Mouse (Mus musculus) CD4-positive helper T cell, adult 2 months (primary cell): ENCODE data around the gene Cpd.
"Not testable (repeated sequence)": the region's sequence is repeated elsewhere in the genome, so short reads cannot be mapped to it uniquely, and the experiment has no call there.

ENCODE experiments used
- DNase-seq: peaks from one replicate; pipeline ENCODE4 v3.0.0-alpha.2; 2012; ENCODE audit warnings: low read depth, missing footprints, low spot score

Gene Cpd

DNA sequence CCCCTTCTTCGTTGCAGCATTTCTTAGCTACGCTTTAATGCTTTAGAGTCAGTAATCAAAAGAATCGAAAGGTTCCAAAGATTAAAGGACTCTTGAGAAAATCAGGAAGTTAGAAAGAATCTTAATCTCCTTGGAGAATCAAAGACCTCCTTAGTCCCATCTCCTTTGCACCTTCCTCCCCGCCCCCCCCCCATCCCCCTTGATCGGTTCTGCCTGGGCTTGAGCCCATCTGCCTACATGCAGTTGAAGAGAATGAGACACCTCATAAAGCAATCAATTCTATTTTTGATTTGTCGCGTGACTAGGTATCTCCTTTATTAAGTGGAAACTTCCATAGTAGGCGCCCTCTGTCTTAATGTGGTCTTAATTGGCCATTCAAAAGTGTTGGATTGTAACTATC, 536 bp upstream of the Cpd start:
- DNase-seq, result peak; percentile 17

DNA sequence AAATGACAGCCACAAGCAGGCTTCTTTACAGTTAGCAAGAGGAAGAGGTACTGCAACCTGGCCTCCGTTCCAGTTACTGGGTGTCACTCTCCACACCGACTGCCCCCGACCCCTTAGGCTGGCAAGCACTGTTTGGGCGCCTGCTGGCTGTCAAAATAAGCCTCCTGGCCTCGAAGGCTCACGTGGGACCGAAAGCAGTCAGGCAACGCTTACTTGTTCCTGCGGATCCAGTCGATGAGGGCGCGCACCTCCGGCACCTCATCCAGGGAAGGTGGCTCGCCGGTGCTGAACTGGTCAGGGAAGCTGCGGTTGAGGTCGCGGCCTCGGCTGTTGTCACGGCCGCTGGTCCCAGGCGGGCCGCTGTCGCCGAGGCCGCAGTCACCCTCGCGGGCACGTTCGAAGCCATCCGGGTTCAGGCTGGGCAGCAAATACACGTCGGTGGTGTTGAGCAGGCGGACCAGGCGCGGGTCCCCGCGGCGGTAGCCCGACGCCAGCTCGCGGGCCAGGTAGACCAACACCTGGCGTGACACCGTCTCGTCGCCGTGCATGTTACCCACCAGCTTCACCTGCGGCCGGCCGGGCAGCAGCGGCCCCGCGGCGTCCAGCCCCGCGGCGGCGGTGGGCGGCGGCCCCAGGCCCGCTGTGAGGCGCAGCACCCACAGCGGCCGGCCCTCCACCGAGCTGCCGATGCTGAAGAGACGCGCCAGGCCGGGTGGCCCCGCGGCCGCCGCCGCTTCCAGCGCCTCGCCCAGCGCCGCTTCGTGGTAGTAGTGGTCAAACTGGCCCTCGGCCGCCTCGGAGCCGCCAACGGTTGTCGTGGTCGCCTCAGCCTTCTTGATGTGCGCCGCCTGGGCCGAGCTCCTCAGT, 574 bp downstream of the Cpd start:
- peak; percentile 60 for DNase-seq

DNA sequence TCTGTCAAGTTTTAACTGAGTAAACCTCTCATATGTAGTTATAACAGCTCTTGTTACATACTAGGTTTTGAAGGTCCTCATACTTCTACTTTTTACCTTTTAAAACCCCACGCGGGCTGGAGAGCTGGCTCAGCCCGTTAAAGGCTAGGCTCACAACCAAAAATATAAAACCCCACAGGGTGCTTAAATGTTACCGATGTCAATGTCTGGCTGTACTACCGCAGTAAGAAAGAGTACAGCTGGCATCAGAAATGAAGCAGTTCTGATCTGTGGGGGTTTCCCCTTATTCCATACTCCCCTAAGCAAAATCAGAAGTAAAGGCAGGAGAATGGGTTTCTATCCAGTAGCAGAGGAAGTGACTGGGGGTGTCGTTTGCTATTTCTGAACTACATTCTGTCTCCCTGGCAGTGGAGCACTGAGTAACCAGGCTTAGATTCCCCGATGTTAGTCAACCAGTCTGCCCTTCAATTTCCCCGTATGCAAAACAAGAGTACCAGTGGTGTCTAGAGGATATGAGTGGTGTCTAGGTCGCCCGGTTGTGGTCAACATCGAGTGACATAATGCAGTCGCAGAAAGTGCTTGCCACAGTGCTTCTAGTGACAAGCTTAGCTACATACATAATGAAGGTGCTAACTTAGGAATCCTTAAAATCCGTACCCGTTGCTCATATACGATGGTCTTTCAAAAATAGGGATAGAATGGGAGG, 1.4 kb downstream of the Cpd start:
- peak; percentile 86 for DNase-seq

DNA sequence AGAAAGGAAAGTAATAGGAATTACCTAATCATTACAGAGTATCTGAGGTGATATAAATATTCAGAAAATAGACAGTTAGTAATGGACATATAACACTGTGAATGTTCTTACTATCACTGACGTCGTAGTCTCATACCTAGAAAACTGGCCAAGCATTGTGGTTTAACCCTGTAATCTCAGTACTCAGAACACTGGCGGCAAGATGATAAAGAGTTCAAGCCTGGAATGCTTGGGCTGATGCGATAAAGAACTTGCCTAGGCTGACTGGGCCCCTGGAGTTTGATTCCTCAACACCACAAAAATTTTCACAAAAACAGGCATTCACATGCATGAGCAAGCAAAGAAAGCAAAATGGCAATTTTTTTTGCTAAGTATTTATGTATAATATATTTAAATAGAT, 8.2 kb downstream of the Cpd start:
- DNase-seq, result no peak

DNA sequence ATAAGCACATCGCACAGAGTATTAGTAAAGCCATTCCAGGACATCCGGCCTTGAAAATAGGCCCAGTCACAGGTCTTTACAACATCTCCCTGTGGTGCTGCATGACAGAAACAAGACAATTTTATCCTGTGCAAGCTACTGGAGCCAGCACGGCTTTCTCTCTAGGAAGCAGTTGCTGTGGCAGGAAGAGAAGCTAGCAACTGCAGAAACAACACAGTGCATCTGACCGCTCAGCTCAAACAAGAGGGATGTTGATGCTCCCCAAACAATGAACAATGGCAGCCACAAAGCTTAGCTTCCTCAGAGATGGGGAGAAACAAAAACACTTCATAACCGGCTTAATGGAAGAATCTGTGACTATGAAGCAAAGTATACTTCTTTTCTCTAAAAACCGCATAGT, 10.5 kb downstream of the Cpd start:
- DNase-seq, result no peak

DNA sequence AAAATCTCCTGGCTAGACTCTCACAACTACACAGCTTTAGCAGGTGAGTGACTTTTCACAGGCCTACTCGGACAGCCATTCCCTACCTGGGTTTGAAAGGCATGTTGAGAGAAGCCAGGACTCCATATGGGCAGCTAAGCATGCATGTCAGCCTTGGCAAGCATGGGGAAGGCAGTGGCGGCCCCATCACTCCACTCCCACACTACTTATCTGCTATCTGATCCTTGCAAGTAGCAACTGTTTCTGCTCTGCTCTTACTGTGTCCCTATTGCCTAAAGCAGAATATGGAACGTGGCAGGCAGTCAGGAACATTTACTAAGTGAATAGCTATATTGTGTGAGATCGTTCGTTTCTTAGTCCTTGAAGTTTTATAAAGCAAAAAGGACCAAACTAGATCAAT, 10.9 kb downstream of the Cpd start:
- DNase-seq, result no peak

DNA sequence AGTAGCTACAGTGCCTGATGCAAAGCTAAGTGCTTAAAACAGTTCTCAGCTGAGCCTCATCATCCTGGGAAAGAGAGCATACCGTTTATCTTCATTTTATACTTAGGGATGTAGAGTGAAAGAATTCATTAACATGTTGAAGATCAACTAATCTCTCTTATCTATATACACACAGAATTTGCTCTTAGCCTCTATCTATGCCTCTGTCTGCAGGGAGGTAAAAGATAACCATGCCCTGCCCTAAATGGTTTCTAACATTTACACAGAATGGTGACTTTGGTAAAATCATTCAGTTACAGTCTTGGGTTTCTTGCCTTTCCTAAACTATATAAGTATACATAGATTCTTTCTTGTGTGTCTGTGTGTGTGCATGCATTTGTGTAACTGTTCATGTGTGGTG, 12.2 kb downstream of the Cpd start:
- DNase-seq, result no peak

DNA sequence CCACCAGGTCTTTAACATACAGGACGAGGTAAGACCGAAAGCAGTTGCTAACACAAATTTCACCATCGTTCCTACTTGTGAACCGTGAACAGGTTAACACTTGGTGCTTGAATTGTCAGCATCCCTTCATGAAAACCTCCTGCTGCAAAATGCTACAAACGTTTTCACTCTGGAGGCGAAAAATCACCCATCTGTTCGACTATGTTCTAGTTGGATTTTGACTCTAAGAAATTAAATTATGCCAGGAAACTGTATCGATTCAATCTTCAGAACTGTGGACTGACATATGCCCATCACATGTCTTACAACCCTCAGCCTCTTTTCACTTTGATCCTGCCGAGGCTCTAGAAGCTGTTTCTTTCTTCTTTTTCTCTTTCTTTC, 21.9 kb downstream of the Cpd start:
- no peak for DNase-seq

DNA sequence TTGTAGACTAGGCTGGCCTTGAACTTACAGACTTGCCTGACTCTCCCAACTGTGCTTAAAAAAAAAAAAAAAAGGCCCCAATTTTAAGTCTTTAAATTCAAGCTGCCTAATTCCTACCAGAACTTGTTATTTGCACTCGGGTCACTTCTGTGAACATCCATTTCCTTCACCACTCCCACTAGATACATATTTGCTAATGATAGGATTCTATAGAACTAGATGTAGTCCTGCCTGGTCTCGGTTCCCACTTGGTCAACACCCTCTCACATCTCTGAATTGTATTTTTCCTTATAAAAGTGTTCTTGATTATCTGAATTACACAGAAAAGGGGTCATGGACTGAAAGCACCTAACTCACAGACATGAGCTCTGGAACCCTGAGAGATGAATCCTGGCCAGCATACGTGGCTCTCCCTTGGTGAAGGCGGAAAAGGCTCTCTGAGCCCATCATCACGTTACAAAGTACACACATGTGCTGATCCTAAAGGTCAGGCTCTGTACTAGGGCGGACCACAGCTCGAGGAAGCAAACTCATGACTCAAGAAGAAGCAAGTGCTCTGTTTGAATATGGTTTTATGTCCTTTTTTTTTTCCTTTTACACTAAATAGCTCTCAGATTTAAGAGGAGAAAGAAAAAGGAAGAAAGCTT, 22.5 kb downstream of the Cpd start:
- no peak for DNase-seq

DNA sequence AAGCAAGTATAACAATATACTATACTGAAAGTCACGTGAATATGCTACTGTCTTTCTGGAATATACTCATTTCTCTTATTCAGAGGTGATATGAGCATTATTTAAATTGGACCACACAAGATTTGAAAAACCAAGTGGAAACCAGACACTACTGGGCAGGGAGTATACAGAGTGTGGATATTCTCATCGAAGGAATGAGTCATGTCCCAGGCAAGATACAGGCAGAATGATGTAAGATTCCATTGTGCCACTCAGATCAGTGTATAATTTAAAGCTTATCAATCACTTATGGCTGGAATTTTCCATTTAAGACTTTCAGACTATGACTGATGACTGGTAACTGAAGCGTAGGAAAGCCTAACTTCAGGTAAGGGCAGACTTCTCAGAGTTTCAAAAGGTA, 23.2 kb downstream of the Cpd start:
- DNase-seq, result peak; percentile 29

DNA sequence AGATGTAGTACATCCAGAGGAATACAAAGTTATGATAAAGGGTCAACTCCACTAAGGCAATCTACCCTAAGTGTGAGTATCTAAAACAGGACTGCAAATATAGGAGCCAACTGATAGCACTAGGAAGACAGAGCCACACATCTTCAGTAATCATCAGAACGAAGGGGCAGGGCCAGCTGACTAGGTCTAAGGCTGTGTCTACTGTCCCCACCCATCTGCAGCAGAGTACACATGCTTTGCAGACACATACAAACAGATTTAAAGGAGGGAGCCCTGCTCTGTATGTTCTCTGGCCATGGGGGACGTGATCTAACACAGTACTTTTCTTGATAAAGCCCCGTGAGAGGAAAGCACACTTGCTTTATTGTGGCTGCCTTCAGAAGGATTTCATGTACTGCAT, 25.5 kb downstream of the Cpd start:
- peak; percentile 15 for DNase-seq

DNA sequence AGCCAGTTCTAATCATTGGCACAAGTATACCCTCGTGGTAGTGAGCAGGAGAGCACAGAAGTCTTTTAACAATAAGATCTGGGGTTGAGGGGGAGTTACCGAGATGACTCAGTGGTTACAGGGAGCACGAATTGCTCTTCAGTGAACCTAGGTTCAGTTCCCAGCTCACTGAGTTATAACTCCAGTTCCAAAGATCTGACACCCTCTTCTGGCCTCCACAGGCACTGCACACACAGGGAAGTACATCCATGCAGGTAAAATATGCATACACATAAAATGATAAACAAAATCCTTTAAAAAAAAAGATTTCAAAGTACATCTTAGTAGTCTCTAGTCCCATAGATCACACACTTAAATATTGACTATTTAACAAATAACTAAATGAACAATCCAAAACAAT, 29.2 kb downstream of the Cpd start:
- DNase-seq, result no peak

DNA sequence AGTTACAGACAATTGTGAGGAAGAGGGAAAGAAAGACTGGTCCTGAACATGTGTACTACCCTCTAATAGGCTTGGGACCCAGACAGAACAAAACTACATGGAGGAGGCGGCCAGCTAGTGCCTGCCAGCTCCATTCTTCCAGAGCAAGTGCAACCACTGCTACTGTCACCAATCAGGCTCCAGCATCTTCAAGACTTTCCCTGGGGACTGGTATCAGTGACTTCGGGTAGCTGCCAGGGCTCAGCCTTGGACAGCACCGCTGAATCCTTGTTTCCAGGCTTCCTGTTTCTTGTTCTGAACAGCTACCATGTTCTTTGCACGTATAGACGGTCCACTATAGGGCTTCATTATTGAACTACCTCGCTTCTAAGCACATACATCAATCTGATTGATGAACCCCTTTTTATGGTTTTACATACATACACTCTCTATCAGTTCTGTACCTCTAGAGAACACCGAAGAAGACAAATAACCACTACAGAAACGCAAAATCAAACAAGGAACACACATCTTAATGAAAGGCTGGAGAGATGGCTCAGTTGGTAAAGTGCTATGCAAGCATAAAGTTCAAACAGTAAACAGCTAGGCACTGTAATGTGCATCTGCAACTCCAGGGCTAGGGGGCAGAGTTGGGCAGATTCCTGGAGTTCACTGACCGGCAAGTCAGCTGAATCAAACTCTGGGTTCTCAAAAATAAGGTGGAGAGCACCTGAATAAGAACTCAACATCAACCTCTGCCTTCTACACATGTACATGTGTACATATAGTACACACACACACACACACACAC, 35.9 kb downstream of the Cpd start:
- no peak for DNase-seq

DNA sequence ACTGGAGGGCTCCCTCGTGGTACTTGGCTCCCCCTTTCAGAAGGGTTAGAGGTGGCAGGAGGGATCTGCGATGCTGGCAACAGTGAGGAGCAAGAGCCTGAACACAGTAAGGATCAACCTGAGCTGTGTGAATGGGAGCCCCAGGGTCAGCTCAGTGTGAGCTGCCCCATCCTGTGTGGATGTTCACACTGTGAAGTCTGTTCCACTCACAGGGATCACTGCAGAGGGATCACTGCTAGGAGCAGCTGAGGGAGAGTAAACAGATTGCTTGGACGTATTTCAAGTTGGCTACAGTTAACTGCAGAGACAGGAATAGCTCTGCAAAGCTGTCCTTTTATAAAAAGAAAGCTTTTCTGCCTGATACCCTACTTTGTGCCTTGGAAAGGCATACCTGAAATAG, 37.4 kb downstream of the Cpd start:
- DNase-seq, result no peak

DNA sequence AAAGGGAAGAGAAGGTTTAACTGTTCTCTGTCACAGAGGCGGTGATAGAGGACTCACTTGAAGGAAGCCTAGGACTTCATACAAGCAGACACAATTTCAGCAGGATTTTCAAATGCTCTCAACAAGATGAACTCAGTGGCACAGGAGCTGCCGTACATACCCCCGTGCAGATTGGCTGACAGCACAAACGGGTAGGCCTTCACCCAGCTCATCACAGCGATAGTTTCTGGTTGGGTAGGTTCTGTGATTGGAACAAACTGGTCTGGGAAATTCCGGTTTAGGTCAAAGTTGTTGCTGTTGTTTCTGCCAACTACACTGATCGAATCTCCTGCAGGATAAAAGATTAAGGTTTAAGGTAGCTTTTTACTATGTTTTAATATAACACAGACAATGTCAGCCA, 38.3 kb downstream of the Cpd start:
- DNase-seq, result no peak

DNA sequence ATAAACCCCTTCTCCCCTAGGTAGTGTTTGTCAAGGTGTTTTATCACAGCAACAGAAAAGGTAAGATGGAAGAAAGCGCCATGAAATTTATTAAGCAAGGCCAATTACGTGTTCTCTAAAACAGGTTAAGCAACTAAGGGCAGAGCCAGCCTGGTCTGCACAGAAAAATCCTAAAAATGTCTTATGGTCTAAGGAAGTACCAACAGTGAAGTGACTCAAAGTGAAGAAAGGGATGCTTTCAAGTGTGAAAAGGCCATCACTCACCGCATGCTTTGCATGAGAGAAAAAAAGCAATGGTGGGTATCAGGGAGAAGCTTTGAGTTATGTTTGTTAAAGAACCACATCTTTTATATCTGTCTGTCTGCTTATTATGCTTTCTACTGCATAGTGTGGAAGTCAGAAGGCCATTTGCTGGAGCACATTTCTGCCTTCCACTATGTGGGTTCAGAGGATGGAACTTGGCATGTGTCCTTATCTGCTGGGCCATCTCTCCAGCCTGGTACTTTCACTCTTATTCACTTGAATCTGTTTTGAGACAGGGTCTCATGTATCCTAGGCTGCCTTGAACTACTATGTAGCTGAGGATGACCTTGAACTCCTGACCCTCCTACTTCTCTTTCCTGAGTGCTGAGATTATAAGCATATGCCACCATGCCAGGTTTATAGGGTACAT, 39.7 kb downstream of the Cpd start:
- peak; percentile 14 for DNase-seq

DNA sequence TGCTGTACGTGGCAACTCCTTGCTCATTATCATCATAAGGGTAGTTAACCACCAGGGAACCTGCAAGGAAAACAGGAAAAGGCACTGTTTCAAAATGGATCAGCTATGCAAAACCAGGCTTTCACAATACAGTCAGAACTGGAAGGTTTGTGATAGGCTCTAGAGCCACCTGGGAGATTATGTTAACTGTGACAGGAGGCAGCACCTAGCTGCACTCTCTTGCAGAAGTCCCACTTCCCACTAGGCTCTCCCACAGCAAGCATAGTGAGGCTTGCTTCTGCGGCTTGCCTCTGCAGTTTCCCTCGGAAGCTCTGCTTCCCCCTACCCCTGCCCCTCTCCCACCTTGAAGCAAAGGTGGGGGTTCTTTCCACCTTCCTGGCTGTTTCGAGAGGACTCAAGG, 40.8 kb downstream of the Cpd start:
- no peak for DNase-seq

DNA sequence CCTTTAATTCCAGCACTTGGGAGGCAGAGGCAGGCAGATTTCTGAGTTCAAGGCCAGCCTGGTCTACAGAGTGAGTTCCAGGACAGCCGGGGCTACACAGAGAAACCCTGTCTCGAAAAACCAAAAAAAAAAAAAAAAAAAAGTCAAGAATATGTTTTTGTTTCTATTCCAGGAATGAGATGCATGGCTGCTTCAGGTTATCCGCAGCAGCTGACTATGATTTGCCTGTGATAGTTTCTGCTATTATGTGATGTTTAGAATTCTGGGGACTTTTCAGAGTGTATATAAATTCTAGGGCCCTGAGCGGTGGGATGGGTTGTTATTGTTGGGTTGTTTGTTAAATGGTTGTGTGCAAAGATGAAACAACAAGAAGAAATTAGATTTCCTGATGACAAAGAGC, 41.7 kb downstream of the Cpd start:
- not testable (repeated sequence) for DNase-seq

DNA sequence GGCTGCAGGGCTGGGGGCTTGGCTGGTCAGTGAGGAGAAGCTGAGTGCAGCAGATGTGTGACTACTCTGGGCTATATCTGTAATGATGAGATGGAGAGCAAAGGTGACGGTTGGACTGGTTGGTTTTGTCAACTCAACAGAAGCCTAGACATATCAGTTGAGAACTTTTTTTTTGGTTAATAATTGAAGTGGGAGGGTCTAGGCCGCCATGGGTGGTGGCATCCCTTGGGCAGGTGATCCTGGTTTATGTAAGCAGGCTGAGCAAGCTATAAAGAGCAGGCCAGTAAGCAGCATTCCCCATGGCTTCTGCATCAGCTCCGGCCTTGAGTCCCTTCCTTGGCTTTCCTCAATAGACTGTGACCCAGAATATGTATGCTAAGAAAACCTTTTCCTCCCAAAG, 43.6 kb downstream of the Cpd start:
- no peak for DNase-seq

DNA sequence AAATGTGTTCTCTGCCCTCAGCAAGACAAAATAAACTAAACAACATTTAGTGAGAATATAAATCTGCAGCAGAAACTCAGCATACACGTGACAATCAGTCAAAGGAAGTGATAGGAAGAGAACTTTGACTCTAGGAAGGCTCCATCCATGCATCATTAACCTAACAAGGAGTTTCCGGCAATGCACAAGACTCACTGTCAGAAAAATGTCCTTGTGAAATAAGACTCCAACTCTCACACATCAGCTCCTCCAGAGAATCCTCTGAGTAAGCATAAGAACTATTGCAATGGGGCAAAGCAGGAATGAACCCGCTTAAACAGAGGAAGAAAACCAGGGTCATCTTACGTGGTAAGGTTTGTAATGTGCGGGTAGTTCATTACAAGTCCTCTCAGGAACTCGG, 49.6 kb downstream of the Cpd start:
- DNase-seq, result no peak

DNA sequence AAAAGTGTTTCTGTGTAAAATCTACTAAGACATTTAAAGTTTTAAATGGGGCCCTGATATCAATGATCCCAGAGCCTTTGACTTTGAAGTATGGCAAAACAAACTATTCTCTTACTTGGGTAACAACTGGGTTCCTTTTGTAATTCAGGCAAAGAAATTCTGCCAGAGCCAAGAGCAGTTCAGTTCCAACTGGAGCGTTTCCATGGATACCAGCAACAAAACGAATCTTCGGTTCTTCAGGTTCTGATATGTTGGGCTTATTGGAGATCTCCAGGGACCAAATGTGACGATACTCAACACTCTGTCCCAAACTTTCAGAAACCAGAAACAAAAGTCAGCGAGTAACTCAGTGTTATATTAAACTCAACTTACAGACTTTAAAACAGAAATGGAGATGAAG, 51.5 kb downstream of the Cpd start:
- no peak for DNase-seq
